Mouse (Mus musculus) megakaryocyte, embryonic 14.5 days (primary cell): ENCODE results near the gene Ndufv3. TPM values are rescaled to one million over a fixed set of nuclear protein-coding genes. Genes with fewer than 3 reads are reported as not detected.

Experiments used
- H3K27me3 ChIP-seq: replicated peaks from 2 replicates; pipeline ENCODE3; 2012; ENCODE audit warnings: inconsistent platforms
- H3K36me3 ChIP-seq: replicated peaks from 2 replicates; pipeline ENCODE3; 2012; ENCODE audit warnings: low read length, inconsistent platforms, mixed read lengths
- H3K4me1 ChIP-seq: 2 replicates; pipeline ENCODE4 v1.6.1; 2012; ENCODE audit warnings: inconsistent platforms
- H3K4me3 ChIP-seq: replicated peaks from 2 replicates; pipeline ENCODE3; 2012; ENCODE audit warnings: moderate library complexity, mild to moderate bottlenecking, inconsistent platforms
- H3K9me3 ChIP-seq: 2 replicates; pipeline ENCODE4 v1.6.1; 2012; ENCODE audit warnings: inconsistent platforms
- FLI1 ChIP-seq: IDR thresholded peaks from 2 replicates; pipeline ENCODE4 v1.6.1; 2012; ENCODE audit warnings: low read length, inconsistent platforms, mixed read lengths
- GATA1 ChIP-seq: IDR thresholded peaks from 3 replicates; pipeline ENCODE4 v1.6.1; 2012; ENCODE audit warnings: mixed read lengths, low read length, inconsistent platforms, borderline replicate concordance
- polyA plus RNA-seq: library from polyadenylated mRNA; stranded (reverse); fragments of >175 nt; gene quantifications from 2 replicates; pipeline ENCODE4 v1.2.3, GENCODE M21; 2012; ENCODE audit warnings: low replicate concordance; ENCODE audit not compliant: insufficient read depth

The Ndufv3 gene
- polyA plus RNA-seq, 1 experiment, result 604 TPM

DNA sequence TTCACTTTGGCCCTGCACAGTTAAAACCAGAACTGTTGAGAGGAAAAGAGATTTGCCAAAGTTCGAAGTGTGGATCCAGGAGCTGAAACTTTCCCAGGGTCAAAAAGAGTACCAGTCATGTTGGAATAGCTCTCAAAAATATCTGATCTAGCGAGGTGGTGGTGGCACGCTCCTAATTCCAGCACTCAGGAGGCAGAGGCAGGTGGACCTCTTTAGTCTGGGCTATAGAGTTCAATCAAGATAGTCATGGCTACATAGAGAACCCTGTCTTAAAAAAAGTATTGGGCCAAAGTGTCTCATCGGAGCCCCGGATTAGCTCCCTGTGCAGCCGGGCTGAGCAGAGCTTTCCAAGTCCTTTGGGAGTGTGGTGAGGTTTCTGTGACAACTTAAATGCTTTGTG lies 46.4 kb downstream of the Ndufv3 start:
- peaks cover 13% of the 10 kb centered on the region for H3K36me3 ChIP-seq
- TF ChIP-seq GATA1, result no peak
- TF ChIP-seq FLI1, result no peak
- H3K4me3 ChIP-seq, result peak overlapping the region; percentile 97
- no peaks in the 10 kb centered on the region for H3K9me3 ChIP-seq
- peaks cover 61% of the 10 kb centered on the region for H3K4me1 ChIP-seq
- no peaks in the 10 kb centered on the region for H3K27me3 ChIP-seq

DNA sequence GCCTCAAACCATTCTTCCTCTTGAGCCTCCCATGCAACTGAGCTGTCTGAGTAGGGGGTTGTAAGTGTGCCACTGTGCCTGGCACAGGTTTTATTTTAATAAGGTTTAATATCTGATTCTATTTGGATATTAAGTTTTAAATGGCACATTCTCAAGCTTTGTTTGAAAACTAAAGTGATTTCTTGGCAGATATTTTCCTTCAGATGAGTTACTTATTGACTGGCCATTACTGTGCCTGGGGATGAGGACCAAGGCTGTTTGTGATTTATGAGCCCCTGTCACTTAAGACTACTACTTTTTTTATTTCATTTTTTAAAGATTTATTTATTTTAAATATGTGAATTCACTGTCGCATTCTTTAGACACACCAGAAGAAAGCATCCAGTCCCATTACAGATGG lies 49.8 kb downstream of the Ndufv3 start:
- peaks cover 13% of the 10 kb centered on the region for H3K36me3 ChIP-seq
- no peaks in the 10 kb centered on the region for H3K9me3 ChIP-seq
- H3K27me3 ChIP-seq, result no peaks in the 10 kb centered on the region
- no peak overlapping the region for H3K4me3 ChIP-seq
- TF ChIP-seq GATA1 (no peak), FLI1 (no peak)
- peaks cover 73% of the 10 kb centered on the region for H3K4me1 ChIP-seq

DNA sequence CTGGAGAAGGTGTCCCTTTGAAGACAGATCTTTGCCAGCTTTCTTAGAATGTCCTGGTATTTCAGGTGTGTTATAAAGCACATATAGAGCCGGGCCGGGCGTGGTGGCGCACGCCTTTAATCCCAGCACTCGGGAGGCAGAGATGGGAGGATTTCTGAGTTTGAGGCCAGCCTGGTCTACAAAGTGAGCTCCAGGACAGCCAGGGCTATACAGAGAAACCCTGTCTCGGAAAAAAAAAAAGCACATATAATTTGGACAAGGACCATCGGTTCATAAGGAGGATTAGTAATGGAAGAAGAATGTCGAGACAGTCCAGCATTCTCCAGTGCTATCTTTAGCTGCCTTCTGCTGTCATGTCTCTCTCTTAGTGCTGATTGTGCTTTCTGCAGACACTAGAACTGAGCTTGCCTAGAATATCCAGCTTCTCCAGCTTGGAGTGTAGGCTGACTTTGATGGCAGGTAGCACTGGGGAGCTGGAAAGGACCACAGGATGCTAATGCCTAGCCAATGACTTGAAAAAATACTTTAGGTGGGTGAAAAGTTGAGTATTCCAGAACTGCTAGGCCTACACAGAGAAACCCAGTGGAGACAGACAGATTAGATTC lies 50.5 kb downstream of the Ndufv3 start:
- peaks cover 78% of the 10 kb centered on the region for H3K4me1 ChIP-seq
- H3K27me3 ChIP-seq, result no peaks in the 10 kb centered on the region
- H3K9me3 ChIP-seq, result no peaks in the 10 kb centered on the region
- peaks cover 14% of the 10 kb centered on the region for H3K36me3 ChIP-seq
- peak overlapping the region; percentile 0 for H3K4me3 ChIP-seq
- TF ChIP-seq FLI1 (no peak), GATA1 (no peak)

DNA sequence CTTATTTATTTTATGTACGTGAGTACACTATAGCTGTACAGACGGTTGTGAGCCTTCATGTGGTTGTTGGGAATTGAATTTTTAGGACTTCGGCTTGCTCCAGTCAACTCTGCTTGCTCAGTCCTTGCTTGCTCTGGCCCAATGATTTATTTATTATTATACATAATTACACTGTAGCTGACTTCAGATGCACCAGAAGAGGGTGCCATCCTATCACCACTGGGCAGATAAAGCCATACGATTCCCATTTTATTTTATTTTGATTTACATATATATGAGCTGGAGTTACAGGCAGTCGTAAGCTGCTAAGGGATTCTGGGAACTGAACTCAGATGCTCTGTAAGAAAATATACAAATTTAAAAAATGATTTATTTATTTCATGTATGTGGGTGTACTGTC lies 51.8 kb downstream of the Ndufv3 start:
- Histone ChIP-seq H3K4me1 (peaks cover 78% of the 10 kb centered on the region), H3K4me3 (no peak overlapping the region), H3K27me3 (no peaks in the 10 kb centered on the region), H3K36me3 (peaks cover 17% of the 10 kb centered on the region), H3K9me3 (no peaks in the 10 kb centered on the region)
- TF ChIP-seq FLI1 (no peak), GATA1 (no peak)

DNA sequence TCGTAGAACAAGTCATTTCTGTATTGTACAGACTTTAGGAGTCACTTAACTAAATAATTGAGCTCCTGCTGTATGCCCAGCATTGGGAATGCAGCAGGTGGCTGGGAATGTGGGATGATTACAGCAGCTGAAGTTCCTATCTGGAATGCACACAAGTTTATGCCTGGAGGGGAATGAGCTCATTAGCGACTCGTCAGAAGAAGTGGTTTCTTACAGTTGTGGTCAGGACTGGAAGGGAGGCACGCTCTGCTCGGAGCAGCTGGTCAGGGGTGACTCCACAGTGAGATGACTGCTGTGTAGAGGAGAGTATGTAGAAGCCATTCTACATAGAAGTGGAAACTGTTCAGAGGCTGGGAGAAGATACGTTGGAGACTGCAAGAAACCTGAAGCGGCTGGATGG lies 54.7 kb downstream of the Ndufv3 start:
- Histone ChIP-seq H3K27me3 (no peaks in the 10 kb centered on the region), H3K4me1 (peaks cover 76% of the 10 kb centered on the region), H3K9me3 (no peaks in the 10 kb centered on the region), H3K36me3 (peaks cover 4% of the 10 kb centered on the region), H3K4me3 (peak overlapping the region; percentile 50)
- TF ChIP-seq FLI1, result no peak
- no peak for TF ChIP-seq GATA1

DNA sequence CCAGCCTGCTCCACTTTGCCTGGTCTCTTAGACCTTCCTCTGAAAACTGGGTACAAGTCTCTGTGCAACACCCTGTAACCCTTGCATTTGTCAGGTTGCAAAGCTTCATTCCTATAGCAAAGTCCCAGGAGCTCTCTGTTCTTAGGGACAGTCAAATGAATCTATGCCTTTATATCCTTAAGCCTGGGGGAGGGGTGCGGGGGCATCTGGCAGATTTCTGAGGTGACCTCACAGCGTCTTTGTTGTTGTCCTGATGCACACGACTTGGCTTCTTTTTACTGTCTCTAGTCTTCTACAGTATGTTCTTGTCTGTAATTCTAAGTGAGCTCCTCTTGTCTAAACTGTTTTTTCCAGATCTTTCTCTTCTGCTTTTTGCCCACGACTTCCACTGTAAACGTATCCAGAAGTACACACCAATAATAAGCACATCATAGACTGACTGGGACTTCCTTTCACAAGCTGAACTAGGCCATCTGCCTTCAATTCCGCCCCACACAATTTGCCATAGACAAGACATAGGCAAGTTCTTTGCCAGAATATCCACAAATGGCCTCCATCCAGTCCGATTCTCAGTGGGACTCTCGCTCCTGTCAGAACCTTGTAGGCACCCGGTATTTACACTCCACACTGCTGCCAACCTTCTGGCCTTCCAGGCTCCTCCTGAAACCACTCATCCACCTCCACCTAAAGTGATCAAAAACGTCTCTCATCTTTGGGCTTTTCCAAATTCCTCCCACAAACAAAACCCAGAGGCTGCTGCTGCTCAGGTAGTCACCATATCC lies 56.7 kb downstream of the Ndufv3 start:
- Histone ChIP-seq H3K4me3 (no peak overlapping the region), H3K27me3 (no peaks in the 10 kb centered on the region), H3K4me1 (peaks cover 72% of the 10 kb centered on the region), H3K9me3 (no peaks in the 10 kb centered on the region), H3K36me3 (peaks cover 4% of the 10 kb centered on the region)
- TF ChIP-seq FLI1 (no peak), GATA1 (no peak)

DNA sequence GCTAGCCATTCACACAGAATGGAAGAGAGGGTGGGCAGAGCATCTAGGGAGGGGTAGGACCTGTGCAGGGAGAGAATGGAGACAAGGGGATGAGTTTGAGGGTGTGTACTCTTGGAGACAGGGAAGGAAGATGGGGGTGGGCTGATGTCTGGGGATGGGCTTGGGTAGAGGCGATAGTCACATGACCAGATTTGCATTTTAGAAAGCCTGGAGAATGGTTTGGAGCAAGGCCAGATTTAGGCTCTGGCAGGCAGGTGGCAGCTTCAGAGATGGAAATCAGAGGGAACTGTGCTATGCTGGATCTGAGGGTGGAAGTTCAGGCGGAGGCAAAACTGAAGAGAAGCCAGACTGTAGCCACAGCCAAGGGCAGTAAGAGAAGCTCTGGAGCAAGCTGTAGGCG lies 60.4 kb downstream of the Ndufv3 start:
- Histone ChIP-seq H3K4me3 (no peak overlapping the region), H3K4me1 (peaks cover 74% of the 10 kb centered on the region), H3K27me3 (no peaks in the 10 kb centered on the region), H3K9me3 (no peaks in the 10 kb centered on the region), H3K36me3 (peaks cover 18% of the 10 kb centered on the region)
- TF ChIP-seq GATA1 (no peak), FLI1 (no peak)

Other genes starting within 250 kb of the Ndufv3 start
- gene Rsph1, start 242.7 kb upstream of the Ndufv3 start, polyA plus RNA-seq, result 0.12 TPM in 1 of 2 replicates, not detected in the other
- gene Slc37a1, start 233.3 kb upstream of the Ndufv3 start, polyA plus RNA-seq, result 3.4 and 4.1 TPM in 2 replicates
- gene Pde9a, start 133.9 kb upstream of the Ndufv3 start, polyA plus RNA-seq, result not detected in 2 replicates
- 13.5 and 35.0 TPM in 2 replicates for gene Wdr4, start 135 bp upstream of the Ndufv3 start, polyA plus RNA-seq
- 2.5 TPM in 1 of 2 replicates, not detected in the other for gene Pknox1, start 44.6 kb downstream of the Ndufv3 start, polyA plus RNA-seq
- gene Cbs, start 117.1 kb downstream of the Ndufv3 start, polyA plus RNA-seq, result not detected in 2 replicates
- gene U2af1, start 138.8 kb downstream of the Ndufv3 start, polyA plus RNA-seq, result 6.7 and 101 TPM in 2 replicates
- not detected in 2 replicates for gene Cryaa, start 157.7 kb downstream of the Ndufv3 start, polyA plus RNA-seq